Mouse (Mus musculus) hematopoietic stem cell, adult 5-6 weeks (primary cell): ENCODE results near the gene March9. TPM values are rescaled to one million over a fixed set of nuclear protein-coding genes. Genes with fewer than 3 reads are reported as not detected.
"Not testable (repeated sequence)": the region's sequence is repeated elsewhere in the genome, so short reads cannot be mapped to it uniquely, and the experiment has no call there.

Experiments
- ATAC-seq, 2 experiments: fragments of 125-278 bp in 1 of 2; replicated peaks in 1 of 2; 2 replicates each; pipeline ENCODE4 v1.8.0; 2016 to 2017; ENCODE audit warnings: inconsistent platforms in 2 of 2, mild to moderate bottlenecking in 2 of 2, moderate number of reproducible peaks in 2 of 2, low read depth in 1 of 2, moderate TSS enrichment in 1 of 2; ENCODE audit not compliant: low FRiP score in 2 of 2, poor library complexity in 2 of 2, severe bottlenecking in 2 of 2, insufficient read depth in 1 of 2, low TSS enrichment in 1 of 2
- total RNA-seq: library from RNA; stranded (forward); fragments of 172-1452, 232-1000 nt; gene quantifications from 2 replicates; pipeline ENCODE4 v1.2.3, GENCODE M21; 2017

The March9 gene
- total RNA-seq, 1 experiment from 2014 or later = 0.89 TPM

- no peak for ATAC-seq
Observed at GRCm38 (mm10) chr10:127083292-127083914, 23.4 kb upstream of the March9 start.

GRCm38 (mm10) chr10:127081996-127082620, 22.1 kb upstream of the March9 start:
- no peak for ATAC-seq

GRCm38 (mm10) chr10:127080901-127081780, 21.2 kb upstream of the March9 start:
- no peak for ATAC-seq

- ATAC-seq = no peak
Observed at GRCm38 (mm10) chr10:127079665-127080391, 19.8 kb upstream of the March9 start.

- no peak for ATAC-seq
Observed at GRCm38 (mm10) chr10:127078677-127079575, 18.9 kb upstream of the March9 start.

- ATAC-seq = no peak
Observed at GRCm38 (mm10) chr10:127078001-127078676, 18.2 kb upstream of the March9 start.

- no peak for ATAC-seq
Observed at GRCm38 (mm10) chr10:127077515-127077914, 17.5 kb upstream of the March9 start.

GRCm38 (mm10) chr10:127076082-127076481, 16.1 kb upstream of the March9 start:
- ATAC-seq = peak; percentile 74 to 77

- ATAC-seq = peak in 1 of 2 experiments; percentile 15; a peak in 1 of 4 replicates
Observed at GRCm38 (mm10) chr10:127075651-127076050, 15.7 kb upstream of the March9 start.

GRCm38 (mm10) chr10:127075080-127075479, 15.1 kb upstream of the March9 start, which contains the start of gene Agap2:
Gene Agap2, plus strand, starts transcription at chr10:127075284.
- ATAC-seq = peak; percentile 85 to 87

- ATAC-seq = no peak
Observed at GRCm38 (mm10) chr10:127073981-127074380, 14.0 kb upstream of the March9 start.

GRCm38 (mm10) chr10:127072969-127073368, 13.0 kb upstream of the March9 start:
- ATAC-seq = not testable (repeated sequence)

- not testable (repeated sequence) for ATAC-seq
Observed at GRCm38 (mm10) chr10:127072270-127072669, 12.3 kb upstream of the March9 start.

GRCm38 (mm10) chr10:127071203-127071602, 11.2 kb upstream of the March9 start:
- no peak for ATAC-seq

- peak; percentile 75 to 81 for ATAC-seq
Observed at GRCm38 (mm10) chr10:127070190-127071121, 10.5 kb upstream of the March9 start, which contains the start of gene Tspan31. Gene Tspan31, minus strand, starts transcription at chr10:127070264.
